Mouse (Mus musculus): ENCODE data around the gene Pmpca.
"Not testable (repeated sequence)": the region's sequence is repeated elsewhere in the genome, so short reads cannot be mapped to it uniquely, and the experiment has no call there.

The Pmpca gene

DNA sequence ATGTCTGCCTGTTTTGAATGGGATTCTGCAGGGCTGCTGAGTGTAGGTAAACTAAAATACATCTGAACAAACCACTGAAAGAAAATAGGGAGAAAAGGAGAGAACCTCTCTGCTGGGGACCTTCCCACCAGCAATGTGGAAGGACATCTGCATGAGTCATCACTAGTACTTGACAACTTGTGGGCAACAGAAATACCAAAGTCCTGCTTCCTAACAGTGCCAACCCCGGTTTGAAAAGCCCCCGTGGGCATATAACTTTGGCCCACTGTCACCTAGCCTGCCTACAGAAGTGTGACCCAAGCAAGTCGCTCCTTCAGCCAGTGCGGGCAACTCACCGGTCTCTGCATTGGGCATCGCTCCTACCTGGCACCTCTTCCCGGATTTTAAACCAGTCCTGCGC is 16.7 kb upstream of the Pmpca start:
- DNase-seq, result no peak

DNA sequence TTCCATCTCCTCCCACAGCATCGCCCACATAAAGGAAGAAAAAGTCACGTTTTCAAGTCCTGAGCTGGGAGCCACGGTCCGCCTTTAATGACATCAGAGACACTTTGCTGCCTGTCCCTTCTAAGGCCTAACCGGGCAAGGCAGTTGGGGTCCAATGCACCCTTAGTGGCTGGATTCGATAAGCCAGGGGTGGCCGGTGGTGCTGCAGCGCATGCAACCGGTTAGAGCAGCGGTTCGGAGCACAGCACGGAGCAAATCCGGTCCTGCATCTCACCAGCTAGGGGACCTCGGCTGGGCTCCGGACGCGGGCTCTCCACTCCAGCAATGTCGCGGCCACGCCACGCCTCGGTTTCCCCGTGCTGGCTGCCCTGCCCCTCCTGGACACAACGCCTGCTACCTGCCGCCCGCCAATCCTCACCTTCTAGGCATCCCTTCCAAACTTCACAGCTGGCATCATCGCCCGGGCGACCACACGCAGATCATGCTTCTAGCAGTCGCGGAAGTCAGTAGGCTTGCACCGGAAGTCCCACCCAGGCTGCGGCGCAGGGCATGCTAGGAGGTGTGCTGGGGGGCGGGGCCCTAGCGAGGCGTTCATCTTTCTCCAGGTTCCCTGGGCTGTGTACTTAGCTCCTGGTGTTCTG is 8.9 kb upstream of the Pmpca start, which contains the start of gene Snapc4:
TSS of gene Snapc4 (minus strand) at position 523 of the 641 bp plus-strand sequence.
- peak; percentile 91 for DNase-seq

DNA sequence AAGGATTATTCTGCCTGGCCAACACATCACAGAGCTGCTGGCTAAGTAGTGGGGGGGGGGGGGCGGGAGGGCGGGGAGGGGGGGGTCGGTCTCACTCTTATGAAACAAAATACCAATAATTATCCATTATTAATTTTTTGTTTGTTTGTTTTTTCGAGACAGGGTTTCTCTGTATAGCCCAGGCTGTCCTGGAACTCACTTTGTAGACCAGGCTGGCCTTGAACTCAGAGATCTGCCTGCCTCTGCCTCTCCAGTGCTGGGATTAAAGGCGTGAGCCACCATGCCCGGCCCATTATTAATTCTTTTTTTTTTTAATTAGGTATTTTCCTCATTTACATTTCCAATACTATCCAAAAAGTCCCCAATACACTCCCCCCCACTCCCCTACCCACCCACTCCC is 8.3 kb upstream of the Pmpca start:
- not testable (repeated sequence) for DNase-seq

DNA sequence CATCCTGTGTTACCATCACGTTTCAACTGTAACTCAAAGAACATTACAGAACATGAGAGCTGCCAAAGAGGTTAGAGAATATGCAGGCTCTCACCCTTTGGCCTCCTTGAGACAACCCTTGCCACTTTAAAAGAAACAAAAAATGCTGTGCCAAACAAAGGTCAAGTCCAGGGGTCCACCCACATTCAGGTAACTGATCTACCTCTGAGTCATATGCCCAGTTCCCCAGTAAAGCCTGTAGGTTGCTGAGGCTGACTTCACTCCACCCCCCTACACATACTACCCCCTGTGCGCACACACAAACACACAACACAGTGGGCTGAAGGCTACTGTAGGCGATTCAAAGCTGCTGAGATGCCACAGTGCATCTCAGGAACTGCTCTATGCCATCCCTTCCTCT is 1.4 kb upstream of the Pmpca start:
- DNase-seq, result no peak

DNA sequence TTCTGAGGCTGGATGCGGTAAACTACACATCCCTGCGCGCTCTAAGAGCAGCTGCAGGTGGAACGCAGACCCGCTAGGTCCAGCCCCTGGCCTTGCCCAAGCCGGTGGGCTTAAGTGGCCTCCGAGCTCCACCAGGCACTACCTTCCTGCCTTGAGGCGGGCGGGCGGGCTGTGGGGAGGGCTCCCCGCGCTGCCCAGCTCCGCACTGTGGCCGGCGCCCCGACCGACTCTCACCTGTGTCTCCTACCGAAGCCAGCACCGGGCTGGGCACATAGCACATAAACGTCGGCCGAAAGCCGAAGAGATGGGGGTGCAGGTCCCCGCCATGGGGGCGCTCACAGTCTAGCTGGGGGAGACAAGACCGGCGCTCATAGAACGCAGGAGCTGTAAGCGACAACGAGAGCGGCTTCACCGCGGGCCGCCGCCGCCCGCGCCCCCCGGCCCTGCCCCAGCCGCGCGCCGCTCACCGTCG is 421 bp upstream of the Pmpca start:
- DNase-seq, result no peak

DNA sequence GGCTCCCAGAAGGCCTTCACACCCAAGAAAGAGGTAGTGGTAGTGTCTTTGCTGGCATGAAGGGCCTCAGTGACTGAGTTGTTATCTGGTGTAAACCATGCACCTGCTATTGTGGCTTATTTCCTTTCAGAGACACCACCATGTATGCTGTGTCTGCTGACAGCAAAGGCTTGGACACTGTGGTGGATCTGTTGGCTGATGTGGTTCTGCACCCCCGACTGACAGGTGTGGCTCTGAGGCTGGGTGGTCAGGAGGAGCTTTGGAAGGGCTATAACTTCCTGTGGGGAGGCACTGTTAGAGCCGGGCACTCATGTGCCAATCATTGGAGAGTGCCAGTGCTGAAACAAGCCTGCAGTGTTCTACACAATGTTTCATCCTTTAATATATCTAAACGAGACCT is 1.8 kb downstream of the Pmpca start:
- no peak for DNase-seq

DNA sequence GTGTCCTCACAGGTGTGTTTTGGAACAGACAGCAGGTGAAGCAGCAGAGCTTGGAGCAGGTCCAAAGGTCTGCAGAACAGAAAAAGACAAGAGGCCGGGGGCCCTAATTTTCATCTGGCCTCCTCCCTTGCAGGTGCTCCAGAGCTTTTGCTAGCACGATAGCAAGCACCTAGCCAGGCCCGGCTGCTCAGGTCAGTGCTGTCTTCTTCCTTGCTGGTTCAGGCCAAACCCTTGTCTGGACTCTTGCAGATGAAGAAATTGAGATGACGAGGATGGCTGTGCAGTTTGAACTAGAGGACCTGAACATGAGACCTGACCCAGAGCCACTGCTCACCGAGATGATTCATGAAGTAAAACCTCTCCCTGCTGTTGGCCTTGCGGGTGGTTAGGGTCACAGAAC is 2.5 kb downstream of the Pmpca start:
- no peak for DNase-seq

DNA sequence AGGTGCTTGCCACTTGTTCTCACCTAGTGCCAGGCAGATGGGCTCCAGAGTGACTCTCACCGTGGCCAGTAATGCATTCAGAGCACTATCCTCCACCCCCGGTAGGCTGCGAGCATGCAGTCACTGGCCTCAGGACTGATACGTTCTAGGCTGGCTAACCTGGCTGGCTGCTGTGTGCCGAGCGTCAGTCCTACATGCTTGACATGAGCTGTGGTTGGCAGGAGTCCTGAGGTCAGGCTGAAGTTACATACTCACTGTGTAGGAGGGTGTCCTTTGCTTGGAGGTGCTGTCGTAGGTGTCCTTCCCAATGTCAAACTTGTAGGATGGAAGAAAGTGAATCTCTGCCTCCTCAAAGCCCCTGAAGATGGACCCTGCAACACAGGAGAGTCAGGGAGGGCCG is 9.8 kb downstream of the Pmpca start:
- no peak for DNase-seq

DNA sequence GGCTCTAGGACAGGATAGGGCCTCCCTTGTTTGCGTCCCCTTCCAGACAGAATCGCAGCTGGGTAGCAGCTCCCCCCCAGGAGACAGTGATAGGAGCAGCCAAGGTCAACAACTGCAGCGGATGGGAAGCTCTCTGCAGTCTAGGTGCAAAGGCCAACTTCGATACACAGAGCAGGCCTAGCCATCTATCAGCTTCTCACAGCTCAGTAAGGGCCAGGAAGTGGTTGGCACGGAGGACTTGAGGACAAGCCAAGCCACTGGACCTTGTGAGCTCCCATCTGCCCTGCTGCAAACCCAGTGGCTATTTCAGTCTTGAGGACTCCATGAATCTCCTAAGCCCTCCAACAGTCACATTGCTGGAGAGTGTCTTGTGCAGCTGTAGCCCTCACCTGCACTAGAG is 10.5 kb downstream of the Pmpca start:
- DNase-seq, result no peak

DNA sequence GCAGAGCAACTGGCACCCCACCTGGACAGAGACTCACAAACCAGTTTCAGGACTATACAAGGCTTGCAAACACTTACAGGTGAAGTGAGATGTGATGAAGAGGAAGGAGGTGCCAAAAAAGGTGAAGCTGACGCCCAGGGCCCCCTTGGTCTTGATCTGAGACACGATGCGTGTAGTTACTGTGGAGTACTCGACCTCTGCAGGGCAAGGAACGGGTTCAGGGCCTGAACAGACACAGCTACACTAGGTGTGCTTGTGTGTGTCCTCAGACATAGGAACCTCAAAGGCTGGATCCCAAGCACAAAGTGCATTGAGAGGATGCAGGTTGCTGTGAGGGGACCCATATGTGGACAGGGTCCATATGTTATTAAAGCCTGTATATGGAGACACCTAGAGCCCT is 11.2 kb downstream of the Pmpca start:
- DNase-seq, result no peak

DNA sequence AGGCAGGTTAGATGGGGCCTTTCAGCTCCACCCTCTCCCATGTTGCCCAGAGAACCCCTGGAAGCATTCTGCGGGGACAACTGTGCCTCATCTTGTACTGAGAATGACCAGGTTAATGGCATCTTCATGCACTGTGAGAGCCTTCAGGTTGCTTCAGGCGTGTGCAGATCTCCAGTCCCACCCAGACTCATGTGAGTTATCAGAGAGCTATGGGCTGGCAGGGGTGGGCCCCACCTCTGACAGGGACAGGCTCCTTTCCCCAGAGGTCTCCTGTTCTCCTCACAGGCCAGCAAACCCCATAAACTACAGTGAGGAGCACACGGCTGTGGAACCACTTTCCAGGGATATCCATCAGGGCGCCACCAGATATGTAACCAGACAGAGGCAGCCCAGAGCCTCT is 11.9 kb downstream of the Pmpca start:
- no peak for DNase-seq

DNA sequence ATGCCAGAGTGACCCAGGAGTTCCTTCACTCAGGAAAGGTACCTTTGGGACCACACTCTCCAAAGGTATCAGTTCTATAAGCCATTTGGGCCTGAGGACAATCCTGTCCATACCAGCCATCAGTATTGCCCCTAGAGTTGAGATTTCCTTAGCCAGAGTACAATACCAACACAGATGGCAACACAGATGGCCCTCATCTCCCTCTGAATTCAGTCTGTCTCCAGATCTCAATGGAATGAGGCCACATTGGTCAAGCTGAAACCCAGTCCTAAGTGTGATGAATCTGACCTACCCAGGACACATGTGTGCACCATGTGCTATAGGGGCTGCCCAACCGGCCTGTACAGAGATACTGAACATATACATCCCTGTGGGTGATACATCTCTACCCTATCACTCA is 13.1 kb downstream of the Pmpca start:
- DNase-seq, result no peak

DNA sequence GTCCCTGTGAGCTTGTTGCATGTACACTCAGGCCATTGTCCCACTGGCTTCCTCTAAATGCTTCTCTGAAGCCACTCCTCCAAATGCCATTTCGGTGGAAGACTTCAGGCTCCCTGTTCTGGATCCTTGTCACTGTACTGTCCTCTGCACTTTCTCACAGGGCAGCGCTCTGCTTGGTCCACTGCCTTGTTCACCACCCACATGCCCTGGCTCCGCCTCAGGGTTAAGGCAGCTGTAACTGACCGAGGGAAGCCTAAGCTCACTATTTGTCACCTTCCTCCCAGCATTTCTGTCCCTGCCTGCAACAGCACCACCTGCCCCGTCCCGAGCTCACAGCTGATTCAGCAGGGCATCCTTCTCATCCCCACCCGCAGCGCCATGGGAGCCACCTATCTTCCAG is 14.2 kb downstream of the Pmpca start:
- no peak for DNase-seq

DNA sequence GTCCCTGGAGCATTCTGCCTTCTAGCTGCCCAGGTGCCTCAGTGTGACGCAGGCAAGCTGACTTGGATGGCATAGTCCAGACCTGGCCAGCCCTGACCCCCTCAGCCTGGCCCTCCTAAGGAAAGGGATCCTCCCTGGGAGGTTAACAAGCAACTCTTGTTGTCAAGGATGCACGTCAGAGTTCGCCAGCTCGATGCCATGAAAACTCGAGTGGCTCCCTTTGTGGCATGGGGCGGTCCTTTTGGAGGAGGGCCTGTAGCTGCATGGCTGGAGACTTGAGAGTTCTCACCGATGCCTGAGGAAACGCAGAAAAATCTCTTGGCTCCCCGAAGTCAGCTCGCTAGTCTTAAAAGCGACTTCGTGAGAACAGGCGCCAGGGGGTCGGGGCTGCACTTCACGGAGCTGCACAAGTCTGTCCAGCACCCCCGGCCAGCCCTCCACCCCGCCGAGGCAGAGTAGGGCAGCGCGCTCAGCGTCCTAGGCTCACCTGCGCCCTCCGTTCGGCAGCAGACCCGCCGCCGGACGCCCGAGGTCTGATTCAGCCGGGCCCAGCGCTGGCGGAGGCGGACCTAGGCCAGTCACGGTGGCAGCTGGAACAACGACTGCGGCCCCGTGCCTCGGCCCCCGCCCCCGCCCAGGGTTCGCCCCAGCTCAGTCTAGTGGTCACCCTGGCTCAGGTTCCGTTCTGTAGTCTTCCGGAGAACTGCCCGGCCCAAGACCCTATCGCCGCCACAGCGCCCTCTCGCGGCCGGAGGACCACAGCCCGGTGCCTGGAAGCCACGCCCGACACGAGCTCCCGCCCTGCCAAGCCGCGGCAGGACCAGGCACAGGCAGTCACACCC is 19.6 kb downstream of the Pmpca start, which contains the start of gene Inpp5e:
TSS of gene Inpp5e (minus strand) at position 689 of the 842 bp plus-strand sequence.
- peak; percentile 95 for DNase-seq

DNA sequence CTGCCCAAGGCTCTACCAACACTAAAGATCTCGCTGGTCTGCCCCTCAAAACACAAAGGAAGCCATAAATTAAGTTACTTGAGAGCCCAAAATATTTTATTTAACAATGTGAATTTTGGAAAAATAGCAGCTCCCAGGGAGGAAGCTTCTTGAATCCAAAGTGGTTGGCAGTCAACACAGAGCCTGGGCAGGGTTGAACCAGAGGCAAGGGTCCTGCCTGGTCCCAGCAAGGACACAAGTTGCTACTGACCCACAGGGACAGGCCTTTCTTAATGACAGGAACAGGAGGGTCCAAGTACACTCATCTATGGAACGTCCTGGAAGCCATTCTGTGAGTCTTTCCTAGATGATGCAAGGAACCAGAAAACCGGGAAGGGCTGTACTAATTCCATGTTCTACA is 20.2 kb downstream of the Pmpca start:
- no peak for DNase-seq

DNA sequence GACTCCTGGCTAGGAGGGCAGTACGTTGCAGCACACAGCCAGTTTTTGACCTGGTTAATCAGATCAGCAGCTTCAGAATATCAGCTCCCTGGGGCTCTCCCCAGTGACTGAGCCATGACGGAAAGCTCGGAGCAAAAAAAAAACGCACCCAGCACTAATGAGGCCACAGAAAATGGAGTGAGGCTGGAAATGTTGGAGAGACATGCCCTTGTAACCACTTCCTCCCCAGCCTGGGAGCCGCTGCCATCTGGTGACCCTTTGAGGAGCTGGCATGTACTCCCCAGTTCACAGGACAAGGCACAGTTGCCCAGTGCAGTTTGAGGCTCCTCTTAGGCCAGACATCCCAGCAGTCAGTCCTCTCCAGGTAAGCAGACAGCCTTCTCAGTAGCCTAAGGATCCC is 21.0 kb downstream of the Pmpca start:
- DNase-seq, result peak; percentile 36

DNA sequence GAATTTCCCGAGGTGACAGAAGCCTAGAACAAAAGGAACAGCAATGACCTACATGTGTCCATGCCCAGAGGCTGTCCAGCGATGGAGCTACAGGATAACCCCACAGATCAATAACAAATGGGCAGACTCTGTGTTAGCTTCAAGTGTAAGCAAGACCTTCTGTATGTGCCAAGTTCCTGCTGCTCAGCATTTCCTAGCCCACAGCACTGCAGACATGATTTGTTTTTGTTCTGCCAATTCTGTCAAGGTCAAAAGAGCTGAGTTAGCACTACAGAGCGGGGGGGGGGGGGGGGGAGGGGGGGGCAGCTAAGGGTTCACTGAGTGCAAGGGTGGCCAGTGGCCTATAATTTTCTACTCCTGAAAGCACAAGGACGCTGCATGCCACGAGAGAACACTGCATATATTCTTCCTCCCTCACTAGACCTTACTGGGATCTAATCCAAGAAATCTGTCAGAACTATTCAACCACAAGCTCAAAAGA is 21.8 kb downstream of the Pmpca start:
- DNase-seq, result peak; percentile 22

DNA sequence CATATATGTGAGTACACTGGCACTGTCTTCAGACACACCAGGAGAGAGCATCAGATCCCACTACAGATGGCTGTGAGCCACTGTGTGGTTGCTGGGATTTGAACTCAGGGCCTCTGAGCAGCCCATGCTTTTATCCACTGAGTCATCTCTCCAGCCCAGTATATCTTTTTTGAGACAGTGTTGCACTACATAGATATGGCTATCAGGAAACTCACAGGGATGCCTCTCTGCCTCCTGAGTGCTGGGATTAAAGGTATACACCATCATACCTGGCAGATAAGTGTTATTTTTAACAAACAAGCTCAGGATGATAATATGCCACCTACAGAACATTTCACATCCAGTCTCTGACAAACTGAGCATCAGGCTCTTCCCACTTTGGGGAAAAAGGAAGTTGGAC is 27.9 kb downstream of the Pmpca start:
- no peak for DNase-seq

DNA sequence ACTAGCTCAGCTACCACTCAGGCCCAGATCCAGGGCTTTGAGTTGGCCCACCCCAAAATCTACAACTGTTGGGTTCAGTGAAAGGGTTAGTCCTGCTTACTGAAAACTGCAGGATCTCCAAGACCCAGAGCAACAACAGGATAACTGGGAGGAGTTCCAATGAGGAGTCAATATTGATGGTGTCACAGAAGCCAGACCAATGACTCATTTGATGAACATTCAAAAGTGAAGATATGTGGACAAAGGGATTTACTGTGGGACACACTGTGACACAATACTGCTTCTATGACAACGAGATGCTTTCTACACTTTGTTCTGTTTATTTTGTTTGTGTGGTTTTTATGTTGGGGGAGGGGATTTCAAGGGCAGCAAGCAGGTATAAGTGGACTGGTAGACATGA is 29.0 kb downstream of the Pmpca start:
- DNase-seq, result no peak

DNA sequence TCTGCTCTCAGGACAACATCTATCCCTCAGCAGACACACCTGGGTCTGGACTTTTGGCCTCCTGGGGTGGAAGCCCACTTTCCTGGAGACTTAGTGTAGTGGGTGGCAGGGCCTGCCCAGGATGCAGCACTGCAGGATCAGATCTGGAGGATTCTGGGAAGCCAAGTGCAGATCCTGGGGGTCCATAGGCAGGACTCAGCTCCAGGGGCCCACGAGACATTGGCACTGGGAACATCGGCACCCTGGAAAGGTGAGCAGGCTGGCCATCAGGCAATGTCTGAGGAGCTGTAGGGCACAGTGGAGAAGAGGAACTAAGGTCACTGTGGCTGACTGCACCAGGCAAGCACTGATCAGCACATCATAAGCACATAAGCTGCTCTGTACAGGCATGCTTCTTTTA is 32.8 kb downstream of the Pmpca start:
- no peak for DNase-seq

DNA sequence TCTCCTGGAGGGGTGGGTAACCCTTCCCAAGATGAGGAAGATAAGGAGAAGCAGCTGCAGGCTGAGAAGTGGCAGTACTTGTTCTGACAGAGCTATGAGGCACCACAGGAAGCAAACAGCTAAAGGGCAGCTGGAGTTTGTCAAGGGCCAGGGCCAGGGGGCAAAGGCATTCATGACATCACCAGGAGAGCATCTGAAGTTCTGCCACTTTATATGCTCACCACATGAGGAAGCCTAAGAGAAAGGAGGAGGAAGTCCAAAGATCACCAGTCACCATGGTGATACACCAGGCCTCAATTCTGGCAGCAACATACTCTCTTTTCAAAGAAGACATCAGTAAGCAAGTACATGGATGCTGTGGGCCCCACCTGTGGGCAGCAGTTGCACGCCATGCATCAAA is 33.9 kb downstream of the Pmpca start:
- no peak for DNase-seq

DNA sequence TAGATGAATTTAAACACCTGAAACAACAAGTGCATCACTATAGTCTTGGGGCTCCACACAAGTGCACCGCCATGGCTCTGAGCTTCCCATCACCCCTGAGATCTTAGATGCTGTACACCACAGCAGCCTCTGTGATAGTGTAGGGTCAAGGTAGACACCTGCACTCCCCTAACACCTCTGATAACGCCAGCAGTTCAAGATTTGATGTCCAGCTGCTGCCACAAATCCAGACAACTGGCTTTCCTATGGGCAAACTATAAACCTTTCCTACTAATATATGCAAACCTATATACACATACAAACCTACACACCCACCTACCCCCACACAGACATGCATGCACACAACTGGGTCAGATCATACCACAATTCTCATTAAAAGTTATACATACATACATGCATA is 35.4 kb downstream of the Pmpca start:
- DNase-seq, result no peak

DNA sequence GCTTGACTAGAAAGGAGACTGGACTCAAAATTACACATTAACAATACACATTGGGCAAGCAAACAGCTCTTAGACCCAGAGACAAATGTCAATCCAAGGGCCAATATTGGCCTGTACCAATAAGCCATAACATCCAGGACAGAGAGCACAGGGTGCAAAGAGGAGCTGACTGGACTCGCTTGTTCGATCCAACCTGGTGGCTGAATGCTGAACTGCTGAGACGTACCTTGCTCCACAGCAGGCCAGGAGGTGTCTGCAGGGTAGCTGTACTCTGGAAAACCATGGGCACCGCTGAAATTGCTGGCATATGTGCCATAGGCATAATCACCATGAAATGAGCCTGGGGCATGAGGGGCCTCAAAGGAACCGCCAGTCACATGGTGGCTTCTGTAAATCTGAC is 40.7 kb downstream of the Pmpca start:
- no peak for DNase-seq
